Mouse (Mus musculus): Measurements from ENCODE around the gene Gm10271.

Gene Gm10271

DNA sequence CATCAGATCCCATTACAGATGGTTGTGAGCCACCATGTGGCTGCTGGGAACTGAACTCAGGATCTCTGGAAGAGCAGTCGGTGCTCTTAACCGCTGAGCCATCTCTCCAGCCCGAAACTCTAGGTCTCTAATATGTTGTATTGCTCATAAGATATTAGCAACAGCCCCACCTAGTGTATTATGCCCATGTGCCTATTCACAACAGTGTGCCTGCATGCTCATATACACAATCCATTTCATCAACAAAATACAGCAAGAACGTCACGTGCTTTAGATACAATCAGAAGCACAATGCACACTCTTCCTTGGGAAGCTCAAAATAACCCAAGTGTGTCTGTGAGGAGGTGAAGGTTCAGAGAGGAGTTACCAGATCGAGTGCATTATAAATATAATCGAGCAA lies 38.6 kb downstream of the Gm10271 start:
- no peak for DNase-seq (ENCODE audit: low read depth, low spot score)

DNA sequence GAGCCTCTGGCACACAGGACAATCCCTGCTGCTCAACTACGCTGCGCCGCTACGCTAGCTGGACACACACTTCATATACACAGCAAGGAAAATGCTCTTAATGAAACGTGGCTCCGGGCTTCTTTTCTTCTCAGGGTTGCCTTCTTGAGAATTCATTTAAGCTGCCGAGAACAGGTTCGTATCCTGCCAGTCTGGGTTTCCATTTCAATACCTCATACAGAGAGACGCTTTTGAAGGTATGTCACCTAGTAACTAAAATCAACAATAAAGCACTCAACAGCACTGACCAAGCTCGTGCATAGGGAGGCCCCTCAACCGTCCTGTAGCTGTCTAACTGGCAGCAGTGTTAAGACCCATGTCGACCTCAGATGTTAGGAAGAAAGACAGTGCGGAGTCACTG lies 40.0 kb downstream of the Gm10271 start:
- no peak for DNase-seq (ENCODE audit: low read depth, low spot score)

DNA sequence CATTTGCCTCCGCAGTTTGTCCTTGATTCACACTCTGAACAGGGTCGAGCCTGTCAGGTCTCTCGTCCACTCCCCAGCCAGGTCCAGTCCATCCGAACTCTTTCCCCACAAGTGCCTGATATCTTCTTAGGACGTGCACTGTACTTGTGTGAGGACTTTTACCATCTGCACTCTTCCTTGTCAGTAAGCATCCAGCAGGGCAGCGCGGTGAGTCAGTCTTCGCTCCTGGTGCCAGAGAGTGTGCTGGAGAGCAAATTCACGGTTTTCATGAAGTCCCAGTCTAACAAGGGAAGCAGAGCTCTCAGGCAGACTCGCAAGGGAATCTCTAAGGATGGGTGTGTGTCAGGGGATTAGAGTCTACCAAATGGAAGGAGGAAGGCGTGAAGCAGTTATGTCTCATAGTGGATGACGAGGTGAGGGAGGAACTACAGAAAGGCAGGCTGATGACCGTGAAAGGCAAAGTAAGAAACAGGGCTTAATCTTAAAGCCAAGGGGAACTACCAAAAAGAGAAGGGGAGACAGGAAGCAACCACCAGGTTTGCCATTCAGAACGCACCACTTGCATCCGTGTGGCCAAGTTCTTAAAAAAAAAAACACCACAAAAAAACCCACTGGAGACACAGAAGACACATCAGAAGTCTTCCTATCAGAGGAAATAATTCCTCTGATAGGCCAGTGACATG lies 40.8 kb downstream of the Gm10271 start:
- DNase-seq (ENCODE audit: low read depth, low spot score), result no peak

DNA sequence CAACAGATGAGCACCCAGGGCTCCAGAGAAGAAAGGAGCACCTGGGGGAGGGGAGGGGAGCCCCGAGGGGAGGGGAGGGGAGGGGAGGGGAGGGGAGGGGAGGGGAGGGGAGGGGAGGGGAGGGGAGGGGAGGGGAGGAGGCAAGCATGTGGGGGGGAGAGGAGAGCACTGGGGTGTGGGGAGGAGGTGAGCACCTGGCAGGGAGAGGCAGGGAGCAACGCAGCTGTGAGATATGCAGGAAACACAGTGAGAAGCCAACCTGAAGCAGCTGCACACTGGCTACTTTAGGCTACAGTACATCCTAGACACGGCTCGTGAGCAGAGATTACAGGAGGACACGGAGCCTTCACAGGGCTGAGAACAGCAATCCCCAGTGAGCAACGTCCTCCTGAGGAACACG lies 41.5 kb downstream of the Gm10271 start:
- DNase-seq (ENCODE audit: low read depth, low spot score), result no peak

DNA sequence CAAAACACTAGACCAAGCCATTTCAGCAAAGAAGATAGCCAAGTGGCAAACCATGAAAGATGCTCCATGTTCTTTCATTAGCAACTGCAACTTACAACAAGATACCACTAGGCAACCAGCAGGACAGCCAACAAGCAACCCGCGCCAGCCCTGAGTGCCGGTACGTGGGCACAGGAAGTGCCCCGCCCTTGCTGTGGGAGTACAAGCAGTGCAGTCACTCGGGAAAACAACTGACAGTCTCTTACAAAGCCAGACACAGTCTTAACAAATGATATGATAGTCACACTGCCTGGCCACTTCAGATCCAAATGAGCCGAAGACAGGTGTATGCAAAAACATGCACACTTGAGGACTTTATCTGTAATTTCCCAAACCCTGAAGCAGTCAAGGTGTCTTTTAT lies 41.9 kb downstream of the Gm10271 start:
- DNase-seq (ENCODE audit: low read depth, low spot score), result no peak

DNA sequence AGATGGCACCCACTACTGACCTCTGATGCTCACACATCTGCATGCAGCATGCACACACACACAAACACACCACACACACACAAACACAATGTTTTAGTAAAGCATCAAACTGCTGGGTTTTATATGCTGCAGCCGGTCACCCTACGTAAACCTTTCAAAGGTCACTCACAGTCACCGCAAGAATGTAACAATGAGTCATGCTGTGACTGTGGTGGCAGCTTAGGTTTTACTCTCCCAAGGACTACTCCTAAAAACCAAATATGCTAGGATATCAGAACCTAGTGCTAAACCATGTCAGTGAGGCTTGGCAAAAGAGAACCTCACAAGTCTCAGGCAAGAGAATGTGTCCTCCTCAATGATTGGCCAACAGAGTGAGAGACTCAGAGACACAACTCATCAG lies 43.6 kb downstream of the Gm10271 start:
- DNase-seq (ENCODE audit: low read depth, low spot score), result no peak

DNA sequence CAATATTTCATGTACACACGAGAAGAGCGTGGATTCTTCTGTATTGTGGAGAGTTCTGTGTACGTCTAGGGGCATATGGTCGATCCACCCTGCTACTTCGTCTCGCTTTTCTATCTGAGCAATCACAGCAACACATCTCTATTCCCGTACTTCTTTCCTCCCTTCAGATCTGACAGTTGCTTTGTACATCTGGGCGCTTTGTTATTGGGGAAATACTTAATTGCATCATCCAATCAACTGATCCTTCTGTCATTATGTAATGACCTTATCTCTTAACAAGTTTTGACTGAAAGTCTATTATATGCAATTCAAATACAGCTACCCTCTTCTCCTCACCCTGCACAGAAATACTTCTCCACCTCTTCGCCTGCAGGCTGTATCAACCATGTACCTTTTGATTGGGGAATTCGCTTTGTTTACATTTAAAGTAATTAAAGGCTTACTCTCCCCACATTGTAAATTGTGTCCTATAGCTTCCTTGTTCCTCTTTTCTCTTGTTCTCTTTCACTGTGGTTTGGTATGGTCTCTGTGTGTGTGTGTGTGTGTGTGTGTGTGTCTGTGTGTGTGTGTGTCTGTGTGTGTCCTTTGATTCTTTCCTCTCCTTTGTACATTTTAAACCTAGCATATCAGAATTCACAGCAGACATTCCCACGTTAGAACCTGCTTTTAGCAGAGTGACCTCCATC lies 45.8 kb downstream of the Gm10271 start:
- DNase-seq (ENCODE audit: low read depth, low spot score), result no peak

DNA sequence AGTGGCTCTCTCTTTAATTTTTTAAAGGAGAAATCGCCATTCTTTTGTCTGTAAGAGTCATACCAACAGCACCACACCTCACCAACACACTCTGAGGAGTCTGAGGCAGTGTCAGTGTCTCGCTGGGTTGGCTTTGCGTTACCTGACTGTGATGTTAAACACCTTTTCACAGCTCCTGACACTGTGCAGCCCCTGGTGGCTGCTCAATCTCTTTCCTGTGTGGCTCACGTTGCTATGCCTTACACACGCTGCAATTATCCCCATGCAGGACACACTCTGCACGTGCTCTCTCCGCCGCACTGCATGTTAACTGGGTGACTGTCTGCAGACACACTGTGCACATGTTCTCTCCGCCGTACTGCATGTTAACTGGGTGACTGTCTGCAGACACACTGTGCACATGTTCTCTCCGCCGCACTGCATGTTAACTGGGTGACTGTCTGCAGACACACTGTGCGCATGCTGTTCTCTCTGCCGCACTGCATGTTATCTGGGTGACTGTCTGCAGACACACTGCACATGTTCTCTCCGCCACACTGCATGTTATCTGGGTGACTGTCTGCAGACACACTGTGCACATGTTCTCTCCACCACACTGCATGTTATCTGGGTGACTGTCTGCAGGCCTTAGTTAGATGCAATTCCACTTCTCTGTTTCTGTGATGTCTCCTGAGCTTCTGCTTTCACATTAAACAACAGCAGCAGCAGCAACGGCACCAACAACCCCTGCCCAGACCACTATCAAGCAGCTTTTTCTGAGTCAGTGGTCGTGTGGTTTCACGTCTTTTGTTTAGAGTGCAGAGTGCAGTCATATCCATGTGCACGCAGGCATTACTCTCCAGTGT lies 48.5 kb downstream of the Gm10271 start:
- DNase-seq (ENCODE audit: low read depth, low spot score), result no peak

DNA sequence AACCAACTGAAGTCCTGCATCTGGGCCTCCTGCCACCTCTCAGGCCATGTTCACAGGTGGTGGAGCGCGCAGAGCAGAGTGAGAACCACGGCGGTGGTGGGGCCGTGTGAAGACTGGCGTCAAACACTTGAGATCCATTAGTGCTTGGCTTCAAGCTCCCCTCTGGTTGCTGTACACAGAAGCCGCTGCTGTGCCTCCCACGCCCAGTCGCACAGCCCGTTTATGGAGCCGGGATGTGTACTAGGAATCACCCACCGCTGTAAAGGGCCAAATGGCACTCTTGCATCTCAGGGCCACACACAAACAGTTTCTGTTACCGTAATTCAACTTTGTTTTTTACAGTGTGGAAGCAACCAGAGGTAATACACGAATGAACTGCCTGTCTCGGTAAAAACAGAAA lies 50.2 kb downstream of the Gm10271 start:
- DNase-seq (ENCODE audit: low read depth, low spot score), result no peak

DNA sequence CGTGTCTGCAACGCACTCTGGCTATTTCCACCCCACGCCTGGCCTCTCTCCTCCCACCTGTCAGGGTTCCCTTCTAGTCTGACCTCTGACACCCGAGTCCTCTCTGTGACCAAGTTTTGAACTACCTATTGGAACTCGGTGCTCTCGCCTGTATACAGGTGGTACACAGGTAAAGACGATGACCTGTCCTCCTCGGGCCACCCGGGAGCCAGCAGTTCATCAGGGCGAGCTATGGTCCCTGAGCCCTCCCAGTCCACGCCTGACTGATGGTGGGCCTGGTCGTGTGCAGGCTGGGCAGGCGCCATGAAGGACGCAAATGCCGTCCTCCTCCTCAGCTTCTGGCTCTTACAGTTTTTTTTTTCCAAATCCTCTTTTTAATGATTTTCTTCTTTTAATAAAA lies 51.0 kb downstream of the Gm10271 start:
- no peak for DNase-seq (ENCODE audit: low read depth, low spot score)

DNA sequence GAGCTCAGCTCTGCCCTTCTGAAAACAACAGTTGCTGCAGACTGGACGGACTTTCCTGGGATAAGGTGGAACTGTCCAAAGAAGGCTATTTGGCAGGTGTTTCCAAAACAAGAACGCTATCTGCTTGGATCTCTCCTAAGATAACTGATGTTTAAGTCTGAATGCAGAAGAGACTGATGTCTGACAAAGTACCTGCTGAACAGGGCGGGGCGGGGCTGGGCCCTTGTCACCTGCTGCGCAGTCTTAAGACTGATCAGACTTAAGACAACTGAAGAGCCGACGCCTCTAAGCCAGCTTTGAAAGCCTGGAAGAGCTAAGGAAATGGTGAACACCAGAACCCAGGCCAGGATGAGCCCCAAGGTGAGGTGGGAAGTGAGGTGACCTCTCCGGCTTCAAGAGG lies 51.8 kb downstream of the Gm10271 start:
- no peak for DNase-seq (ENCODE audit: low read depth, low spot score)

DNA sequence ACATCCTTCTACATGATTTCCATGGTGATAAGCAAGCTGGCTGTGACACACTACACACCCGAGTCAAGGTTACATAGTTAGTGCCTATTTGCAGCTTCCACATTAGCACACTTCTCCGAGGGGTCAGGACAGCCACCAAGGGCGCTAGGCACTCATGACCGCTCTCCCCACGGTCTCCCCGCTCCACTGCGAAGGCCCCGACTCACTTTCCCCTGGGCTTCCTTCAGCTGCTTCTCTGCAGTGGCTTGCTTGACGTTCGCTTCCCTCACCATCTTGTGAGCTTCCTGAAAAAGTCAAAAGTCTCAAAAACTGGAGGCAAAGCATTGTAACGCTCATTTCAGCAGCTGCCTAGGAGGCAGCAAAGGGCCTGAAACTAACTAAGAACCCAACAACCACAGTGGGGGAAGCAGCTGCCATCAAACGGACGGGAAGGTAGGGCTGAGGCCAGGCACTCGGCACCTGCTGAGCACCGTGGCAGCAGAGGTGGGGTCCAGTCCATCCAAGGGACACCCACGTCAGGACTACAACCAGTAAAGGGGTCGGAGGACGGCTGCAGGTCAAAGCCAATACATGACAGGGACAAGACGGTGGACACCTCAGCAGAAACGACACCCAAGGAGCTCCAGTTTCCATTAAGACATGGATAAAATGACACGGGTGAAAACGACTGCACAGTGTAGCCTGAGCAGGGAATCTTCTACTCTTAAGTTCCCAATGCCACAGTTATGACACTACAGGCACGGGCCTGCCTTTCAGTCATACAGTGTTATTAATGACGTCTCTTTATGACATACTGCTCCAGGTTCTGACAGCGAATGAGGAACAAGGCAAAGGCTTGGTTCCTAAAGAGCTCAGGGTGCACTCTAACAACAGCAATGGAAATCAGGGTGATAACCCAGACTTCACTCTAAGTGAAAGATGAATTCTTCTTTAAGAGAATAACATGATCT lies 52.8 kb downstream of the Gm10271 start:
- no peak for DNase-seq (ENCODE audit: low read depth, low spot score)

DNA sequence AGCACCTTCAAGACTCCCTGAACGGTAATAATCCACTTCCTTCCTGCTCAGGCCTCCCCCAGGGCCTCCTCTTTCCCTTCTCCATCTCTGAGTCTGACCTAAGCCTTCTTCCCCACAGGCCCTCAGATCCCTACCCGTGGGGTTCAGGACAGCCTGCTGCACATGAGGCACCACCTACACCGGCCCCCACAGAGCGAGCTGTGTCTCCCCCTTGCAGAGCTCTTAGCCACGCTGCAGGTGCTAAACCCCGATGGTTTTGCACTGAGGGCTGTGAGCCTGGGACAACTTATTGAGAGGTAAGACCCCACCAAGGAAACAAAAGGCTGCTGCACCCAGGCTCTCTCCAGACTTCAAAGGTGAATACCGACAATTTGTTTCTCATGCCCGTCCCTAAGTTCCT lies 55.8 kb downstream of the Gm10271 start:
- no peak for DNase-seq (ENCODE audit: low read depth, low spot score)

DNA sequence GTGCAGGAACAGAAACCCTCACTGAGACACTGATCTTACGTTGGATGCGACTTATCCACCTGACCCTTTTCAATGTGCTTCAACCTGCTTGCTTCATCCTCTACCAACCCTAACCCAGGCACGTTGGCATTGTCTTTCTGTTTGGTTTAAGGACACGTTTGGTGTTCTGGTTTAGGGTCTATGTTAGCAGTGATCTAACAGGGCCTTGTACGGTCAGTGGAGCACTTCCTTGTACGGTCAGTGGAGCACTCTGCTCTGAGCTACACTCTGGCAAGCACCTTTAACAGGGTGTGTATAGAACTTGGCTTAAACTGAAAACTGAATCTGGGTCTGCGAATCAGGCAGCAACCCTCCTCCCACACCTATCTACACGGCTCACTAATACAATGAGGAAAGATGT lies 57.1 kb downstream of the Gm10271 start:
- DNase-seq (ENCODE audit: low read depth, low spot score), result no peak

DNA sequence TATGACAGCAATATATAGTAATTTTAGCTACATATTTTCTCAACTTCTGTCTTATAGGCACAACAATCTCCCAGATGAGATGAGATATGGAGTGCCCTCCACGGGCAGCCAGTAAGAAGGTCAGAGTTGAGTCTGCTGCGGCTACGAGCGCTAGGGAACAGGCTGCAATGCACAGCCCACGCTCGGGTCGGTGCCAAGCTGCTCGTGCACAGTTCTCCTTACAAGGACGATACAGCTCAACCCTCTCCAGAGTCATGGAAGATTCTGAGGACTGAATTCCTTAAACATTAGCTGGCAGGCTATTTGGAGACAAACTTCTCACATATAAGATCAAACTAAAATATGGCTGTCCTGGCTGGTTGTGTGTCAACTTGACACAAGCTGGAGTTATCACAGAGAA lies 57.8 kb downstream of the Gm10271 start:
- no peak for DNase-seq (ENCODE audit: low read depth, low spot score)

DNA sequence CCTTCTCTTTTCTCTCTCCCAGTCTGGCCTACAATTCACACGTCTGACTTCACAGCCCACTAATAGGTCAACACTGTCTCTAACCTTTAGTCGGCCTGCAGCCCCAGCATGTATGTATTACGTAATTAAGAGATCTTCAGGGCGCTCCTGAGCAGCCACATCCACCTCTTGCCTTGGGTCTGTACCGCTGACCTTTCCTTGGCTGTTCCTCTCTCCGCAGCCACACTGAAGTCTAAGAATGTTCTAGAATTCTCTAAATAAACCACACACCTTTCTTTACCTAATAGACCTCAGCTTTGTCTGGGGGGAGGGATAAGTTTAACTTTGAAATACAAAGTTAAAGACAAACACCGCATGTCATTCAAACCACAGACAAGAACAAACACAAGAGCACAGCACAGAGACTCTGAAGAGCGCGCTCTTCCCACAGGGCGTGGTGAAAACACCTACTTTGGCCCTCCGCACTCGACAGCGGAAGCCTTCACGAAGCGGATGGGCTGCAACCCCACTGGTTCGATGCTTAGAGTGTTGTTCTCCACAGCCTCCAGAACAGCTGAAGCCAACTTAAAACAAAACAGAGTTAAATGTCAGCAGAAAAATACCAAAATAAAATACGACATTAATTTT lies 58.6 kb downstream of the Gm10271 start:
- no peak for DNase-seq (ENCODE audit: low read depth, low spot score)

DNA sequence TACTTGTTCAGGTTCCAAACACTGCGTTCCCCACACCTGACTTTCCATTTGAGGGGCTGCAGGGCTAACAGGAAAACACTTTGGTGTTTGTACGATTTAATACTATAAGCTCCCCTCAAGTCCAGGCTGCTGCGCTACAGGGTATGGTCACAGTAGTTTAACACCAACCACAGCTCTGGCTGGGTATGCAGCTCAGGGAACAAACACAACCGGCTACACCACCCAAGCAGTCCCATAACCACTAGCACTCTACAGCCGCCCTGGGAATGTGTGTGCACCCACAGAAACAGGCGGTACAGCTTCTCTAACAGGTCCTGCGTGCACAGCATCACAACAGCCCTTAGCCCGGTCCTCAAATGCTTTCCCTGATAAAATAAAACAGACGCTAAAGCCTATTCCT lies 59.6 kb downstream of the Gm10271 start:
- DNase-seq (ENCODE audit: low read depth, low spot score), result no peak

DNA sequence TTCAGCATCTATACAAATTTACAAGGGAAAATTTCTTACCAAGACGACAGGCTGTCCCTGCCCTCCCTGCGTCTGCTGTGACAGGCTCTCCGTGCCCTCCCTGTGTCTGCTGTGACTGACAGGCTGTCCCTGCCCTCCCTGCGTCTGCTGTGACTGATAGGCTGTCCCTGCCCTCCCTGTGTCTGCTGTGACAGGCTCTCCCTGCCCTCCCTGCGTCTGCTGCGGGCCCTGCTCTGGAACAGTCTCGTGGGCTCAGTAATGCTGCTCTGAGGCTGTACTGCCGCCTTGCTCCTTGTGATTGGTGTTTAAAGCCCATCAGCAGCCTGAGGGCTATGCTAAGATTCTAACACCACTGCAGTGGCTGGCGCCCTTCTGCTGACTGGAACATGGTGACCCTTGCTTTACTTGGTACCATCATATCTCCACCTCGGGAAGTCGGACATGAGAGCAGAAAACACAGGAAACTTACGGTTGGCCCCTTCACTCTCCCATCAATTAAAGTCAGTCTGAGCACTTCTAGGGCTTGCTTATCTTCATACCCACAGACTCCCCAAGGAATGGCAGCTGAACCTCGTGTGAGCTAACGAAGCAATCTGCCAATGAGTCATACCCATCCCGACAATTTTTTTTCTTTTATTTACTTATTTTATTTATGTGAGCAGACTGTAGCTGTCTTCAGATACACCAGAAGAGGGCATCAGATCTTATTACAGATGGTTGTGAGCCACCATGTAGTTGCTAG lies 63.3 kb downstream of the Gm10271 start:
- no peak for DNase-seq (ENCODE audit: low read depth, low spot score)

Data from skeletal muscle tissue, adult 2 months (tissue).